Mouse (Mus musculus) liver, embryonic 14.5 days (tissue): ENCODE measurements around the gene Ngly1.

ENCODE experiments used
- CTCF ChIP-seq: IDR thresholded peaks from 2 replicates; pipeline ENCODE4 v1.5.1; 2016; ENCODE audit warnings: antibody characterized with exemption, low read depth, control low read depth
- EP300 ChIP-seq: IDR thresholded peaks from 2 replicates; pipeline ENCODE4 v1.6.1; 2016; ENCODE audit warnings: antibody characterized with exemption, low read depth

- TF ChIP-seq CTCF (no peak), EP300 (no peak)
Measured at GRCm38 (mm10) chr14:16334260-16334659, 85.2 kb downstream of the Ngly1 start.
